ENCODE assay signal across 10 mouse cellular contexts in genomic region chr10:84968852-84969704, GRCm38 (mm10). TPM values are rescaled to one million over a fixed set of nuclear protein-coding genes. Genes with fewer than 3 reads are reported as not detected.
DNase-seq lines count a peak whose midpoint lies in the region; ATAC-seq lines count a peak whose summit lies in the region.
"Had no signal": no experiment of that assay in that cellular context is flagged by ENCODE, and none has a peak within 500 bp of the region (broad histone marks: within the 10 kb centered on the region; RNA-seq: fewer than 3 reads in every experiment).

No protein-coding gene starts in this region.

- peaks cover 32% of the 10 kb centered on the region for H3K36me3 ChIP-seq in kidney, embryonic 14.5 days (ENCODE audit: control insufficient read depth, insufficient read depth, low read length)
- peaks cover 20% of the 10 kb centered on the region; the same call in 1 of the 2 replicates for H3K36me3 ChIP-seq in hindbrain, embryonic 16.5 days (ENCODE audit: control insufficient read depth, insufficient read depth, low read length)
- peaks cover 19% of the 10 kb centered on the region for H3K36me3 ChIP-seq in midbrain, embryonic 14.5 days (ENCODE audit: control insufficient read depth, insufficient read depth, low read length)

- no peak for DNase-seq in kidney, adult 8-10 months
- DNase-seq in heart, adult 9 months (ENCODE audit: low spot score in 2 of 2): peak; percentile 51 to 75
- peak; percentile 53 for DNase-seq in midbrain, embryonic 14.5 days
- DNase-seq in testis, postnatal 14 days (ENCODE audit: low spot score): no peak
- DNase-seq in urinary bladder, adult 2 months (ENCODE audit: low spot score): no peak
- DNase-seq in thymus, postnatal 14 days: no peak
- DNase-seq: right cerebral cortex, adult 18-20 months had no signal

- H3K9me3 ChIP-seq in kidney, embryonic 14.5 days (ENCODE audit: control insufficient read depth, low read length): no peaks in the 10 kb centered on the region
- H3K9me3 ChIP-seq in hindbrain, embryonic 16.5 days (ENCODE audit: control insufficient read depth, low read length): no peaks in the 10 kb centered on the region
- no peaks in the 10 kb centered on the region for H3K9me3 ChIP-seq in midbrain, embryonic 14.5 days (ENCODE audit: control insufficient read depth, low read length)

- peaks cover 24% of the 10 kb centered on the region for H3K4me1 ChIP-seq in kidney, embryonic 14.5 days (ENCODE audit: control insufficient read depth, insufficient read depth, low read length)
- H3K4me1 ChIP-seq in hindbrain, embryonic 16.5 days (ENCODE audit: control insufficient read depth, insufficient read depth, low read depth, low read length): peaks cover 22% of the 10 kb centered on the region
- H3K4me1 ChIP-seq in midbrain, embryonic 14.5 days (ENCODE audit: control insufficient read depth, insufficient read depth, low read length): peaks cover 35% of the 10 kb centered on the region

- WGBS in kidney, embryonic 14.5 days: 53% methylated on average over 12 of the region's 12 CpGs
- WGBS in hindbrain, embryonic 16.5 days: 23% methylated on average over 12 of the region's 12 CpGs
- WGBS in midbrain, embryonic 14.5 days: 13% methylated on average over 12 of the region's 12 CpGs

- H3K9ac ChIP-seq in kidney, embryonic 14.5 days (ENCODE audit: low read depth, low read length): no peak overlapping the region
- H3K9ac ChIP-seq in hindbrain, embryonic 16.5 days (ENCODE audit: low read depth, low read length): no peak overlapping the region; the same call in 1 of the 2 replicates
- H3K9ac ChIP-seq in midbrain, embryonic 14.5 days (replicated peaks; ENCODE audit: low read length): no peak overlapping the region

- H3K27me3 ChIP-seq in kidney, embryonic 14.5 days (ENCODE audit: control insufficient read depth, insufficient read depth, low read length): no peaks in the 10 kb centered on the region
- H3K27me3 ChIP-seq in hindbrain, embryonic 16.5 days (replicated peaks; ENCODE audit: control insufficient read depth, insufficient read depth, low read length): no peaks in the 10 kb centered on the region
- H3K27me3 ChIP-seq in midbrain, embryonic 14.5 days (ENCODE audit: control insufficient read depth, insufficient read depth, low read length): no peaks in the 10 kb centered on the region
- H3K27me3 ChIP-seq: Patski had no signal

- H3K27ac ChIP-seq in kidney, embryonic 14.5 days (ENCODE audit: low read depth, low read length): peak overlapping the region; percentile 38; the same call in 1 of the 2 replicates
- peak overlapping the region; percentile 54 for H3K27ac ChIP-seq in hindbrain, embryonic 16.5 days (ENCODE audit: low read depth, low read length)
- H3K27ac ChIP-seq in midbrain, embryonic 14.5 days (replicated peaks; ENCODE audit: low read depth, low read length): peak overlapping the region; percentile 62

- ATAC-seq in kidney, embryonic 14.5 days (ENCODE audit: low FRiP score, low TSS enrichment): no peak
- 0 out of 2 replicates have a peak, but pooled peaks have one; percentile 40 for ATAC-seq in hindbrain, embryonic 16.5 days
- no peak for ATAC-seq in midbrain, embryonic 14.5 days (ENCODE audit: low FRiP score, low TSS enrichment)
- ATAC-seq: Patski had no signal

- H3K4me2 ChIP-seq in kidney, embryonic 14.5 days (replicated peaks; ENCODE audit: low read depth, low read length): no peak overlapping the region
- H3K4me2 ChIP-seq in hindbrain, embryonic 16.5 days (ENCODE audit: low read length): no peak overlapping the region
- no peak overlapping the region for H3K4me2 ChIP-seq in midbrain, embryonic 14.5 days (ENCODE audit: low read length)

- no peak overlapping the region for H3K4me3 ChIP-seq in kidney, embryonic 14.5 days (ENCODE audit: low read length)
- H3K4me3 ChIP-seq in hindbrain, embryonic 16.5 days (ENCODE audit: low read length): no peak overlapping the region
- no peak overlapping the region for H3K4me3 ChIP-seq in midbrain, embryonic 14.5 days (replicated peaks; ENCODE audit: low read depth, low read length)

RNA-seq across cellular contexts. Expression of gene Ric8b, which starts 51.7 kb away (rescaled TPM):
- 15.5 and 19.3 TPM in 2 replicates for polyA plus RNA-seq in kidney, embryonic 14.5 days (2014; fragmentation: Nextera tagmentation; extraction: Ambion mirVana)
- polyA plus RNA-seq in hindbrain, embryonic 16.5 days (2015; fragmentation: Nextera tagmentation; extraction: Ambion mirVana): 43.0 and 48.3 TPM in 2 replicates
- polyA plus RNA-seq in midbrain, embryonic 14.5 days (2014; fragmentation: Nextera tagmentation; extraction: Ambion mirVana): 44.7 and 48.5 TPM in 2 replicates
- polyA plus RNA-seq in urinary bladder, adult 2 months (2012; rRNA removed): 21.7 and 23.7 TPM in 2 replicates

Comparison
In these comparisons a context has a peak if more than half of its experiments do, and no peak if none do; other contexts are left out.
1. DNase-seq: peak in heart, adult 9 months (2 of 2) and midbrain, embryonic 14.5 days (single experiment); none in kidney, adult 8-10 months (0 of 2), testis, postnatal 14 days (single experiment), urinary bladder, adult 2 months (single experiment) and thymus, postnatal 14 days (single experiment).
2. Peak in every context shown above with its lines, with median percentiles within 50 percentile points of each other: H3K27ac ChIP-seq.